Mouse (Mus musculus) heart, adult 2 months (tissue): ENCODE measurements around the gene Cdc34.

ENCODE experiments used
- CTCF ChIP-seq: fragments of 200-600 bp; IDR thresholded peaks from 2 replicates; pipeline ENCODE4 v1.8.1; 2022; ENCODE audit warnings: antibody characterized with exemption, mild to moderate bottlenecking, moderate library complexity
- EP300 ChIP-seq: fragments of 200-500 bp; IDR thresholded peaks from 2 replicates; pipeline ENCODE4 v1.6.1; 2011; ENCODE audit warnings: low read depth, low read length, control low read depth; ENCODE audit not compliant: insufficient read depth
- POLR2A ChIP-seq: fragments of 200-500 bp; IDR thresholded peaks from 2 replicates; pipeline ENCODE4 v1.6.1; 2011; ENCODE audit warnings: mild to moderate bottlenecking, low read depth, low read length, control low read depth; ENCODE audit not compliant: insufficient read depth

DNA sequence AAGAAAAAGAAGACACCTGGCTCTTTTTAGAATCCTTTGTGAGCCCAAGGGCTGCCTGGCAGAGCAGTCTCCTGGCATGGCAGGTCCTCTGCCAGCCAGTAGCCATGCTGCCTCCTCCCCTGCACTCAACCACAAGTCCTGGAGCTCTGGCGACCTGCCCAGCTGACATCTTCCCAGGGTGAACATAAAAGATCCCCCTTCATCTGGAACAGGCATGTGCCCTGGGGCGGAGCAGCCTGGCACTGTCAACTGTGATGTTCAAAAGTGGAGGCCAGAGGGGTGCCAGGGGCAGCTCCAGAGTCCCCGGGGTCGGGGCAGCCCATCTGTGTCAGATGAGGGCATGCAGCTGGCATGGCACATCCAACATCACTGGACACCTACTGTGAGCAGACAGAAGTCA is 33.0 kb downstream of the Cdc34 start:
- TF ChIP-seq POLR2A: no peak
- TF ChIP-seq CTCF: no peak
- TF ChIP-seq EP300: no peak
